Mouse (Mus musculus) c-Kit-negative CD71-positive TER-119-positive erythroid progenitor cells, embryonic 14.5 days (primary cell): ENCODE data around the gene Adgrl3.

ENCODE experiments used
- DNase-seq: peaks from one replicate; pipeline ENCODE4 v3.0.0-alpha.2; 2013; ENCODE audit warnings: low read depth, low spot score

Adgrl3 gene

DNA sequence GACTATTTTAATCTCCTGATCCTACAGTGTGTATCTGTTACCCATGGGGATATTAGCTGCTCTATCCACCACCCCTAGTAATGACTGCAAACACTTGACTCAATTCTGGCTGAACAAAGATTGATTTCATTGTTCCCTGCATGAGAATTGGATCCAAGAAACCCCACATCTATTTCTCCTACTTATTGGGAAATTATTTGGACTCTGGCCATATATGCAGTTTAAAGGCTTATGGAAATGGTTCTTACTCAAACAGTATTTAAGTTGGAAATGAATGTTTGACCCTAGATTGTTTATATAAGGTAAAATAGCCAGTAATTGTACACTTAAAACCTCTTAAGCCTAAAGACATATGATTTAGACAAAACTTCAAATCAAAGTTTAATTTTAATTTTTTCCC lies 207.3 kb downstream of the Adgrl3 start:
- DNase-seq, result no peak

- DNase-seq, result no peak
Observed at GRCm38 (mm10) chr5:81248724-81249123, 228.8 kb downstream of the Adgrl3 start.

GRCm38 (mm10) chr5:81256091-81256490 lies 236.2 kb downstream of the Adgrl3 start:
- DNase-seq, result no peak

- no peak for DNase-seq
Observed at GRCm38 (mm10) chr5:81269689-81270088, 249.8 kb downstream of the Adgrl3 start.

DNA sequence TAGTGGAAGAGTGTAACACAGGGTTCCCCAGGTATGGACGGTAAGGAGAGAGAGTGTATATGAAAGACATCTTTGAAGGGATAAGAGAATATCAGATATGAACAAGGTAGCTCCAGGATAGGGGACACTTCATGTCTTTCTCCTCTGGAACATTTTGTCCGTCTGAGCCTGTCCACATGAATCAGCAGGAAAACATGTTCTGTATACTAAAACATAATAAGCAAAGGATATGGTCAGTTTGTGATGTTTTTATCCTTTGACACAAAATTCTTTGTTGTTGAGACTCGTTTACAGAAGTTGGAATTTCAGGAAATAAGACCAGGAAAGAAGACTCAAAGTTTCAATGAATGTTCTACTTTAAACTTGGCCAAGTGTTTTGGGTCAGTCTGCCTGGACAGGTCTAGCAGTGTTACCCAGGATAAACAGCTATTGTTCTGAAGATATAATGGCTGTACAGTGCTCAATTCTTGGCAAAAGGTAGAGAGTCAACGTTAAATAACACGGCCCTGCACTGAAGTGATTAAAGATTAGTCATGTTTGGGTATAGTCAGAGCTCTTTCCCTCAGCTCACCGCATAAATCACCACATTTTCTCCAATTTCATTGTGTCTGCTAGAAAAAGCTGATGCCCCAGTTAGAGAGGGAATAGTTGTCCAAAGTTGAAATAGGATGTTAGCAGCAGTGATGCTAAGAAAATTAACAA lies 255.6 kb downstream of the Adgrl3 start:
- DNase-seq, result no peak

DNA sequence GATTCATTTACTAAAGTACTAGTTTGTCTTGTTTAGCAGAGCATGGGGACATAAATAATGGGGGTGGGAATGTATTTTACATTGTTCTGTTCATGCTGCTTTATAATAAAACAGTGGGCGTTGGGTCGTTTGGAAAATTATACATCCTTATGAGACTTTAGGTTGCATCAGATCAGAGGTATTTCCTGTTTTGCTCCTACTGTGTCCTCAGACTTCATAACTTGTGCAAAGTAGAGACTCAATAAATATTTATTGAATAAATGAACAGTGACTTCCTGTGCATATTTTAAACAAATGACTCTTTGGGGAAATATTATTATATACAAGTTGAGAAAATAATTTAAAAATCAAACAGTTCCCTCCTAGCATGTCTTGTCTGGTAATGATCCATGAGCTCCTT lies 259.3 kb downstream of the Adgrl3 start:
- DNase-seq, result no peak

DNA sequence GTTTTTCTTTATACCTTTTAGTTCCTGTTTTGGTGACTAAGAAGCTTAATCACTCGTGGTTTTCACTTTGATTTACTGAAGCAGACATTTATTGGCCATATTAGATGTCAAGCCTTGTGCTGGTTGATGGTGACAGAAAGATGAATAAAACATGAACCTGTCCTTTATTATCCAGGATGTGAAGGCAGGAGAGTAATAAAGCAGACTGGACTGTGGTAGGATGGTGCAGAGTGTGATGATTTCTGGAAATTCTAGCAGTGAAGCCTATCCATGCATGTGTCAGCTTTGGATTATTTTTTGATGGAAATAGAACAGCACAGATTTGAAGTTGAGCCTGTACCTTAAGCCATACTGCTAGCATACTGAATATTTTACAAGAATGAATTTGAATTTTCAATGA lies 265.7 kb downstream of the Adgrl3 start:
- DNase-seq, result no peak

- DNase-seq, result no peak
Observed at GRCm38 (mm10) chr5:81301874-81302273, 281.9 kb downstream of the Adgrl3 start.

DNA sequence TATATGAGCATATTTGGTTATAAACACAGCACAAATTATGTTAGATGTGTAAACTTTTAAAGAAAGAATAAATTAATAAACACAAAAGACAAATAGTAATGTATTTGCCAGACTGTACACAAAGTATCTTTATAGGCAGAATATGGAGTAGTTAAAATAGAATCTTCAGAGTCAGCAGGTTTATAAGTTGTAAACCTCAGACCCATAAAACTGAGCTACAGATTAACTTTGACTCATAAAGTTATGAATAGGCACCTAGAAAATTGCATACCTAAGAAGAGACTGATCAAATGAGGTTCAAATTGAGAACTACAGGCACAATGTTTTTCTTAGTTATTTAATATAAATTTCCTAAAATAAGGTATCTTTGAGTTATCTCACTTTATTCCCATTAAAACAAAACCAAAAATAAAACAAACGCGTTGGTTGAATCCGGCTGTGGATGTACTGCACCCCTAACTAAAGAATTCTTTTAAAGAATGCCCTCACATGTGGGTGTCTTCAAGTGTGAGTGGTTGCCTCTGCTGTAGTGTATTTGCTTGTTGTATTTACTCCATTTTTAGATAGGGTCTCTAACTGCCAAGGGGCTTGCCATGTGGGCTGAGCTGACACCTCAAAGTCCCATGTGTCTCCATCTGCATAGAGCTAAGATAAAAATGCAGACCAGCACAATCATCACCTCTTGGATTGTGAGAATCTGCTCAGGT lies 297.6 kb downstream of the Adgrl3 start:
- no peak for DNase-seq

DNA sequence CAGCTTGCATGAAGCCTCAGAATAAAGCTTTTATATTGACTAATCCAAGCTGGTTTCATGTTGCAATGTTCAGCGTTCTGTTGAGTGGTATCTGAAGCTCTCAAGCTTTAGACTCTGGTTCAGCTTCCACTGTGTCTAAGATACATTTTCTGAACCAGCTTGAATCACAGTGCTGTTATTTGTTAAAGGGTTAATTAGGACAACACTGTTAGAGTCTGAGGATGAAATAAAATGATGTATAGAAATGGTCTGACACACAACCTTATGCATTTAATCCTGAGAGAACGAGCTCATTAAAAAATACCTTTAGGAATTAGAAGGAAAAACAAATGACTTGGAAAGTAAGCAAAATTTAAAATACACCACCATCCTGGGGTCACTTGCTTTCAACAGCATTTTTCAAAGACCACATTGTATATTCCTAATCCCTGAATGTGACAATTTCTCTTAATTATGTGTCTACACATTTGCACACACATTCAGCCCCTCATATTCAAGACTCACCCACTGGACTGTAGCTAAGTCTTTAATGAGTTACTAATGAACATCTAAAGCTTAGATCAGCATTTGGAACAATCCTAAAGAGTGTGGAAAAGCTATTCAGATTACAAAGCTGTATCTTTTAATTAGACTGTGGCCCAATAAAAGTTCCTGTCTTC lies 301.5 kb downstream of the Adgrl3 start:
- DNase-seq, result no peak

- DNase-seq, result no peak
Observed at GRCm38 (mm10) chr5:81322064-81322463, 302.1 kb downstream of the Adgrl3 start.

DNA sequence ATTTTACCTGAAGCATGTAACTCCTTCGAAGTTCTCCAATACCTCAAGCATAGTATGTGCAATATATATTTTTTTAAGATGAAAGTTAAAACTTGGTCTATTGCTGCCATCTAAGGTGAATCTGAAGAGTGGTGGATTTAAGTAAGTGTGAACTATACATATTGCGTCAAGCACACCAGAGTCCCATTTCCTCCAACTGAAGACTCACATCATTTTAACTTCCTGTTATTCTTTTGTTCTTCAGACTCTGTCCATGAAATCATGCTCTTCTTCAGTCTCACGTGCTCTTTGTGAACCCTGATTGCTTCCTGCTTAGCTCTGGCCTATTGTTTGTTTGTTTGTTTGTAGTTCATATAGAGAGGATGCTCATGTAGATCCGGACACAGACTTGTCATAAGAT lies 307.0 kb downstream of the Adgrl3 start:
- no peak for DNase-seq

DNA sequence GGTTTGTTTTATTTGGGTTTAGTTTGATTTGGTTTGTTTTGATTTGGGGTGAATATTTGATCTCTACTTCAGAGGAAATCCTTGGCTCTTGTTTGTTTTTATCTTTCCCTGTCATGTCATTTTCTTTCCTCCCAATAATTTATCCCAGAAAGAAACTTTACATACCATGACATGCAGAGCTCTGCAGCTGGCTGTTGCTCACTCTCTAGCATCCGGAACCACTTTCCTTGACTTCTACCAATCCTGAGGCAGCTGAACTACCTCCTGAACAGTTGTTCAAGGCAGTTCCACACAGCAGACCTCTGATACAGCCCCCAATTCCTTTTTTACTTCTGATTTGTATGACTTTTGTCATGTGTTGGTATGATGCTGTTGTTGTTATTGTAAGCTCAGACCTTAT lies 307.5 kb downstream of the Adgrl3 start:
- no peak for DNase-seq

GRCm38 (mm10) chr5:81329571-81329971 lies 309.6 kb downstream of the Adgrl3 start:
- DNase-seq, result no peak

- no peak for DNase-seq
Observed at GRCm38 (mm10) chr5:81344330-81344729, 324.4 kb downstream of the Adgrl3 start.

GRCm38 (mm10) chr5:81345096-81345435 lies 325.1 kb downstream of the Adgrl3 start:
- no peak for DNase-seq

DNA sequence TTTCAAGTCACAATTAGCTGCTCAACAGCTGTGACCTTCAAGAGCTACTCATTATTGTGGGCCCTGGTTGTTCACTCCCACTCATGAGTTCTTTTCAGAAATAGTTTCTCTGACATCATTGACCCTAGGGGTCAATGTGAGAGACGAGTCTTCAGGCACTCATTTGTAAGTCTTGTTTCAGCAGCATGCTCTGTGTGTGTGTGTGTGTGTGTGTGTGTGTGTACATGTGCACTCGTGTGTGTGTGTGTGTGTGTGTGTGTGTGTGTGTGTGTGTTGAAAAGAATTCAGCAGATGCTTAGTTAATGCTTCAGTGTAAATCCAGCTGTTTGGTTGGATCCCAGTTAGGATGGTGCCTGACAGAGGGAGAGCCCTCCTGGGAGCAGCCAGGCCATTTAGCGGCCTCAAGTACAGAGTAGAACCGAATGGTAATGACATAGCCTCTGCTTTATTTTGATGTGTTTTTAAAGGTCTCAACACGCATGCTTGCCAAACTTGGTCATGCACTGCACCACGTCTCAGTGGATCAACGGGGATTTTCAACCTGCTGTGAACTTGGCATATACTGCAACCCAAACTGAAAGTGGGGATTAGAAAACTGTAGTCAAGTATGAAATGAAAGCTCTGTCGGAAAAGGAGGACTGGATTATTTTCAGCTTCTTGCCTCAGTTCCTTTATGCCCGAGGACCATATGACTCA lies 325.6 kb downstream of the Adgrl3 start:
- DNase-seq, result no peak

DNA sequence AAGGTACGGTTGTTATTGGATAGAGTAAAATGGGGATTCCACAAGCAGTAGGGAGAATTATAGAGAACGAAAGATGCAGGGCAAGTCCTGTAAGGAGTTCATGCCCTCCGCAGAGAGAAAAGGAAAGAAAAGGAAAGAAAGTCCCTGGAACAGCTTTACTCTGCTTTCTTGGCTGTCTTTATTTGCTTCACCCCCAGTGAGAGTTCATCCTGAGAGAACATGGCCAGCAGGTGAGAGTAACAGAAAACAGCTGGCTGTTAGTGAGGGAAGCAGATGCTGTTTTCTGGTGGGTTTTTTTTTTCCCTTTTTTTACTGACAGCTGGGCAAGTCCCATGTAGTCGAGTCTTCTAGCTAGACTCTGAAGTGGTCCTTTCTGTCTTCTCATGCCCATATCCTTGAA lies 327.6 kb downstream of the Adgrl3 start:
- DNase-seq, result no peak

- no peak for DNase-seq
Observed at GRCm38 (mm10) chr5:81359560-81359959, 339.6 kb downstream of the Adgrl3 start.

DNA sequence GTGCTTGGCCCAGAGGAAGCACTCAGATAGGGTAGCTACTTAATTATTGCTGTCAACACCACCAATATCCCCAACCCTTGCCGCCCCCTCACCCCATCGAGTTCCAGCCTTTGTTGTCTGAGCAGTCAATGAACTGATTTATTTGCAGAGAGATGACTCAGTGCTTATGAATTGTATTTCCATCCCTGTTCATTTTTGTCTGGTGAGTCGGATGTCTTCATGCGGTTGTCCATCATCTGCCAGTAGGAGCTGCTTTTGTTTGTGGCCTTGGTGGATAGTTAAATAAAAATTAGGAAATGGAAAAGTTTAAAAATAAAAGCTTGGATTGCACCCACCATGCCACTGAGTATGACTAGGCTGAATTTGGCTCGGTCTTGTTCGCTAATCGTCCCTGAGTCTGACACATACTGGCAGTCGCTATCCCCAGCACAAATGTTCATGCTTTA lies 344.3 kb downstream of the Adgrl3 start:
- no peak for DNase-seq

GRCm38 (mm10) chr5:81365250-81365649 lies 345.3 kb downstream of the Adgrl3 start:
- DNase-seq, result no peak

GRCm38 (mm10) chr5:81370126-81370850 lies 350.4 kb downstream of the Adgrl3 start:
- DNase-seq, result no peak
